Mouse (Mus musculus): ENCODE results near the gene Erg. TPM values are rescaled to one million over a fixed set of nuclear protein-coding genes. Genes with fewer than 3 reads are reported as not detected.

Erg gene
- polyA plus RNA-seq, 1 experiment from 2014 or later, result 3.4 TPM

DNA sequence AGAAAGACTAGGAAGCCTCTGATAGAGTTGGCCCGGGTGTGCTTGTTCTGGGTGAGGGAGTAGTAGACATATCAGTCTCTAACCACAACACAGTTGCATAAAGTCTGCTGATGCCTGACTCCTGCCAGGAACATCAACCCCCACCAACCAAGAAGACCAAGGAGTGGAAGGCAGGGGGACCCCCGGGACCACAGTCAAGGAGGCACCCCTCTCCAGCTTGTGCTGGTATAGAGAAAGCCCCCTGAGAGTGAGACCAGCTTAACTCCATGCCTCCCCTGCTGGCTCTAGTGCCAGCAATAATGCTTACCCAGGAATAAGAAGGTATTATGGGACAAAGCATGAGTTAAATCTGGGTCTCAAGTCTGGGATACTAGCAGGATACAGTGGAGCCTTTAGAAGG, 58.8 kb downstream of the Erg start:
- 91% methylated on average over 2 of the region's 2 CpGs for WGBS
- ATAC-seq (ENCODE audit: low FRiP score) (no peak), DNase-seq (ENCODE audit: low spot score) (no peak)
- H3K9me3 ChIP-seq (ENCODE audit: control insufficient read depth, low read length), result no peaks in the 10 kb centered on the region
- no peak overlapping the region for H3K4me2 ChIP-seq (replicated peaks; ENCODE audit: low read depth, low read length)
- H3K27me3 ChIP-seq (ENCODE audit: control insufficient read depth, insufficient read depth, low read length), result no peaks in the 10 kb centered on the region
- no peak overlapping the region for H3K4me3 ChIP-seq (ENCODE audit: low read depth, low read length)
- no peak overlapping the region for H3K27ac ChIP-seq (ENCODE audit: low read depth, low read length)
- no peak overlapping the region for H3K9ac ChIP-seq (ENCODE audit: low read depth, low read length)
- H3K36me3 ChIP-seq (ENCODE audit: control insufficient read depth, insufficient read depth, low read length), result no peaks in the 10 kb centered on the region
- H3K4me1 ChIP-seq (replicated peaks; ENCODE audit: control insufficient read depth, insufficient read depth, low read length), result no peaks in the 10 kb centered on the region

DNA sequence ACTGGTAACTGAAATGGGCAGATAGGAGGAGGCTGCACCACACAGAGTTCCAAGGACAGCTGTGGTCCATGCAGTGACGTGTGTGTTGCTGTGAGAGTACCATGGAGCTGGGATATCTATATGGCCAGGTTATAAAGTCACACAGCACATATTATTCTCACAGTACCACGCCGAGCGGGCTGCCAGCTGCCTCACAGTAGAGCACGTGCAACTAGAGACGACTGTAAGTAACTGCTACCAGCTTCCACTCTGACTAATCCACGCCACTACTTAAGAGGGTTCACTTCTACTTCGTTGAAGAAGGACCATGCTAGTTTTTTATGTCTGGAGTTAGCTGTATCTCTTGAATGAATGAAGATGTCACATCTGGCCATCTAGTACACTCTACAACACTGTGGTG, 66.9 kb downstream of the Erg start:
- 79% methylated on average over 8 of the region's 8 CpGs for WGBS

DNA sequence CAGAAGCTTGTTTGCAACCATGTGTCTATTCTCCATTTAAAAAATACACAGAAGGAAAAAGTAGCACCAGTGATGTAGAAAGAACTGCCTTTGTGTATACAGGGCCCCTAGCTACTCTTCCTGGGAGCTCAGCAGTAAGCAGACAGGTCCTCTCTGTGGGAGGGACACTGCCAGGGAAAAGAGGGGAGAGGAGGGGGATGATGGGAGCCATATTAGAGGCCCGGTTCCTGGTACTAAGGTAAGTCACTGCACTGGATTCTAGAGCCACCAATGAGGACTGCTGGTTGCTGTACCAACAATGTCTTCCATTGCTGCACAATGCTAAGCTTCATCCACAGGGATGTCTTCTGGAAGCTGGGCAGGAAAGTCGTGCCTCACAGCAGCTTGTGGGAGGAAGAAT, 80.3 kb downstream of the Erg start:
- Histone ChIP-seq H3K4me1 (replicated peaks; ENCODE audit: control insufficient read depth, insufficient read depth, low read length) (no peaks in the 10 kb centered on the region), H3K27me3 (ENCODE audit: control insufficient read depth, insufficient read depth, low read length) (no peaks in the 10 kb centered on the region), H3K9me3 (ENCODE audit: control insufficient read depth, low read length) (no peaks in the 10 kb centered on the region), H3K4me2 (replicated peaks; ENCODE audit: low read depth, low read length) (no peak overlapping the region), H3K4me3 (ENCODE audit: low read depth, low read length) (no peak overlapping the region), H3K27ac (ENCODE audit: low read depth, low read length) (no peak overlapping the region), H3K36me3 (ENCODE audit: control insufficient read depth, insufficient read depth, low read length) (no peaks in the 10 kb centered on the region), H3K9ac (ENCODE audit: low read depth, low read length) (no peak overlapping the region)
- 84% methylated on average over 2 of the region's 2 CpGs for WGBS
- no peak for DNase-seq (ENCODE audit: low spot score)
- ATAC-seq (ENCODE audit: low FRiP score), result no peak

More for the DNA sequence above, 66.9 kb downstream of the Erg start:
- Histone ChIP-seq H3K4me2 (replicated peaks; ENCODE audit: low read depth, low read length) (no peak overlapping the region), H3K4me3 (ENCODE audit: low read depth, low read length) (no peak overlapping the region), H3K27ac (ENCODE audit: low read depth, low read length) (no peak overlapping the region), H3K9me3 (ENCODE audit: control insufficient read depth, low read length) (no peaks in the 10 kb centered on the region), H3K27me3 (ENCODE audit: control insufficient read depth, insufficient read depth, low read length) (no peaks in the 10 kb centered on the region), H3K4me1 (replicated peaks; ENCODE audit: control insufficient read depth, insufficient read depth, low read length) (no peaks in the 10 kb centered on the region), H3K36me3 (ENCODE audit: control insufficient read depth, insufficient read depth, low read length) (no peaks in the 10 kb centered on the region), H3K9ac (ENCODE audit: low read depth, low read length) (no peak overlapping the region)
- ATAC-seq (ENCODE audit: low FRiP score), result no peak
- no peak for DNase-seq (ENCODE audit: low spot score)

DNA sequence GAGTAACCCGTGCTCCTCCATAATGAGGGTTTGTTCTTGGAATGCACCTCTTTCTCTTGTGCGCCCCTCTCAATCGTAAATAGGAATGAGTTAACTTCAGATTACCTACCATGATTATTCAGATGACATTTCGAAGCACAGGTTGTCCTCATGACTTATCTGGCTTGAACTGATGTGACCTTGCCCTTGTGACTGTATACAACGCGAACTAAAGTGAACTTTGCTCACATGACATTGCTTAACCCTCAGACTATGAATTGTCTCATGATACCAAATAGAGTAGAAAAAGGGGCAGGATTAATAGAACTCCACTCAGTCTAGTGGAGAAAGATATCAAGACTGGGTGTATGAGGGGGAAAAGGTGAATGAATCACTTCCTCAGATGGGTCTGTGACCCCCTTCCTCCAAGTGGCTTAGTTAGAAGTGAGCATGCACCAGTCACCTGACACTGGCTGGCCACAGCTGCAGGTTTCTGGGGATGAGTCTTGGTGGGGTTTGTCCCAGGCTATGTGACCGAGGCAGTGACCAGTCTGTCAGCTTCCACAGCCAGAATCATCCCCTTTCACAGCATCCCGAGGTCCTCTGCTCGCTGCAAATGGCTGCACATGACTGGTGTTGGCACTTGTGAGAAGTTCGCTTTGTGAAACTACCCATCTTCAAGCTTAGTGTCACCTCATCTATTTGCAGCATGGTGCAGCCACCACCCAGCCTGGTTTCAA, 89.7 kb downstream of the Erg start:
- Histone ChIP-seq H3K9ac (ENCODE audit: low read depth, low read length) (no peak overlapping the region), H3K27me3 (ENCODE audit: control insufficient read depth, insufficient read depth, low read length) (no peaks in the 10 kb centered on the region), H3K36me3 (ENCODE audit: control insufficient read depth, insufficient read depth, low read length) (no peaks in the 10 kb centered on the region), H3K4me2 (replicated peaks; ENCODE audit: low read depth, low read length) (no peak overlapping the region), H3K4me3 (ENCODE audit: low read depth, low read length) (no peak overlapping the region), H3K9me3 (ENCODE audit: control insufficient read depth, low read length) (no peaks in the 10 kb centered on the region), H3K4me1 (replicated peaks; ENCODE audit: control insufficient read depth, insufficient read depth, low read length) (no peaks in the 10 kb centered on the region), H3K27ac (ENCODE audit: low read depth, low read length) (no peak overlapping the region)
- 89% methylated on average over 10 of the region's 10 CpGs for WGBS
- DNase-seq (ENCODE audit: low spot score) (no peak), ATAC-seq (ENCODE audit: low FRiP score) (no peak)

DNA sequence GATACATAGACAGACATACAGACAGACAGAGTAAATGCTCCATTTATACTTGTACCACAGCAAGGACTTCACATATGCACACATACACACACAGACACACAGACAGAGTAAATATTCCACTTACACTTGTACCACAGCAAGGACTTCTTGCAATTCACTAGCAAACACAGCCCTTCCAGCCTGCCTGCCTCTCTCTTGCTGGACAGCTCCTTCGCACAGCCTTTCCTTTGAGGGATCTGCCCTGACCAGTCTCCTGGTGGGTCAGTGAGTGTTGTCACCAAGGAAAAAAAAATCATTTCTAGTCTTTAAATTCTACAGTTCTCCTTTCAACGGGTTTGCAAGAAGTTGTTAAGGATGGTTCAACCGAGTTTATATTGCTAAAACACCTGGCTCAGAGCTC, 92.3 kb downstream of the Erg start:
- Histone ChIP-seq H3K9me3 (ENCODE audit: control insufficient read depth, low read length) (no peaks in the 10 kb centered on the region), H3K36me3 (ENCODE audit: control insufficient read depth, insufficient read depth, low read length) (no peaks in the 10 kb centered on the region), H3K27ac (ENCODE audit: low read depth, low read length) (no peak overlapping the region), H3K4me1 (replicated peaks; ENCODE audit: control insufficient read depth, insufficient read depth, low read length) (no peaks in the 10 kb centered on the region), H3K4me3 (ENCODE audit: low read depth, low read length) (no peak overlapping the region), H3K27me3 (ENCODE audit: control insufficient read depth, insufficient read depth, low read length) (no peaks in the 10 kb centered on the region), H3K9ac (ENCODE audit: low read depth, low read length) (no peak overlapping the region), H3K4me2 (replicated peaks; ENCODE audit: low read depth, low read length) (no peak overlapping the region)
- WGBS, result 58% methylated on average over 3 of the region's 3 CpGs
- ATAC-seq (ENCODE audit: low FRiP score), result no peak
- DNase-seq (ENCODE audit: low spot score), result no peak

DNA sequence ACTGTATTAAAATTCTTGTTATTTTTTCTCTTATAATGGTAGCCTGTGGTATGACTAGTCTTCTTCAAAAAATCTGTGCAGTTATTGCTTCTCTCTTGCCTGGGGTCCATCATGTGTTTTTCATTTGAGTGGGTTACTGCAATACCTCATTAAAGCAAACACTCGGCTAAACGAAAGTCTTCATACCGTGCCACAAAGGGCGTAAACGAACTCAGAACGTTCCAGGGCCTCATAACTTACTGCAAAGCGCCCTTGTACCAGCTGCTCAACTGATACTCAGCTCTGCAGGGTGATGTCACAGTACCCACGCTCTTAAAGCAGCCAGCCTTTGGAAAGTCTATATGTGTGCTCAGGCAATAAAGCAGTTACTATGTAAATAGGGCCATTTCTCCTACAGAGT, 93.1 kb downstream of the Erg start:
- 84% methylated on average over 8 of the region's 8 CpGs for WGBS
- DNase-seq (ENCODE audit: low spot score) (no peak), ATAC-seq (ENCODE audit: low FRiP score) (no peak)
- Histone ChIP-seq H3K9me3 (ENCODE audit: control insufficient read depth, low read length) (no peaks in the 10 kb centered on the region), H3K27ac (ENCODE audit: low read depth, low read length) (no peak overlapping the region), H3K27me3 (ENCODE audit: control insufficient read depth, insufficient read depth, low read length) (no peaks in the 10 kb centered on the region), H3K9ac (ENCODE audit: low read depth, low read length) (no peak overlapping the region), H3K4me2 (replicated peaks; ENCODE audit: low read depth, low read length) (no peak overlapping the region), H3K36me3 (ENCODE audit: control insufficient read depth, insufficient read depth, low read length) (no peaks in the 10 kb centered on the region), H3K4me1 (replicated peaks; ENCODE audit: control insufficient read depth, insufficient read depth, low read length) (no peaks in the 10 kb centered on the region), H3K4me3 (ENCODE audit: low read depth, low read length) (no peak overlapping the region)

DNA sequence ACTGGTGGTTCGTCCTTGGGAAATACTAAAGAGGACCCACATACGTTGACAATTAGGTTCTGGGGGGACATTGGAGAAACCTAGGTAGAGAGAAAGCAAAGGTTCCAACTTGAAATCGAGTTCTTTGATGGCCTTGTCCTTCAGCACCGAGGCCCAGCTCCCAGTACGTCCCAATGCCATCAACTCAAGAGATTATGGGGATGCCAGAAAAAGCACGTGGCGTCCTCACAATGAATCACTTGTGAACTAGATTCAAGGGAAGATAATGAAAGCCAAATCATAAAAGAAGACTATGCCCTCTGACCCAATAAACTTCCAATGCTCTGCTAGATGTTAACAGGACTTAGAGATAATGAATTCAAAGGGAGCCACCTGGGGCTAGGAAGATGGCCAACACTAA, 94.2 kb downstream of the Erg start:
- H3K36me3 ChIP-seq (ENCODE audit: control insufficient read depth, insufficient read depth, low read length), result no peaks in the 10 kb centered on the region
- H3K4me2 ChIP-seq (replicated peaks; ENCODE audit: low read depth, low read length), result no peak overlapping the region
- ATAC-seq (ENCODE audit: low FRiP score) (no peak), DNase-seq (ENCODE audit: low spot score) (no peak)
- H3K27me3 ChIP-seq (ENCODE audit: control insufficient read depth, insufficient read depth, low read length), result no peaks in the 10 kb centered on the region
- WGBS, result 88% methylated on average over 7 of the region's 7 CpGs
- H3K9ac ChIP-seq (ENCODE audit: low read depth, low read length), result no peak overlapping the region
- no peaks in the 10 kb centered on the region for H3K4me1 ChIP-seq (replicated peaks; ENCODE audit: control insufficient read depth, insufficient read depth, low read length)
- no peak overlapping the region for H3K27ac ChIP-seq (ENCODE audit: low read depth, low read length)
- H3K9me3 ChIP-seq (ENCODE audit: control insufficient read depth, low read length), result no peaks in the 10 kb centered on the region
- no peak overlapping the region for H3K4me3 ChIP-seq (ENCODE audit: low read depth, low read length)

DNA sequence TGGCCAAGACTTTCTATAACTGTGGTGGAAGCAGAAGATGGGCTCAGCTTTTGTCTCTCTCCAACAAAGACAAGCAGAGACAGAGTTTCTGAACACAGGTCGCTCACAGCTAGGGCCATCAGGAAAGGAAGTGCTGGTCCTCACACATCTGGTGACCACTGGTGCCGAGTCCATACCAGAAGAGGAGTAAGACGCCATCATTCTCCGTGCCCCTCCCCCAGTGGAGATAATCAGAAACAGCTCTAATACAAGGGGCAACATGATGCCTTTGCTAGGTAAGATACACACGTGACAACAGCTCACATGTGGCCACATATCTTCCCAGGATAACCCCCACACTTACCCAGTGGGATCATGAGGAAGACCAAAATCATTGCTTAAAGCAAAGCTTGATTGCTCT, 96.0 kb downstream of the Erg start:
- H3K9ac ChIP-seq (ENCODE audit: low read depth, low read length), result no peak overlapping the region
- no peak for DNase-seq (ENCODE audit: low spot score)
- H3K27me3 ChIP-seq (ENCODE audit: control insufficient read depth, insufficient read depth, low read length), result no peaks in the 10 kb centered on the region
- no peaks in the 10 kb centered on the region for H3K4me1 ChIP-seq (replicated peaks; ENCODE audit: control insufficient read depth, insufficient read depth, low read length)
- no peaks in the 10 kb centered on the region for H3K9me3 ChIP-seq (ENCODE audit: control insufficient read depth, low read length)
- 71% methylated on average over 5 of the region's 5 CpGs for WGBS
- no peak for ATAC-seq (ENCODE audit: low FRiP score)
- H3K4me2 ChIP-seq (replicated peaks; ENCODE audit: low read depth, low read length), result no peak overlapping the region
- H3K4me3 ChIP-seq (ENCODE audit: low read depth, low read length), result no peak overlapping the region
- H3K36me3 ChIP-seq (ENCODE audit: control insufficient read depth, insufficient read depth, low read length), result no peaks in the 10 kb centered on the region
- no peak overlapping the region for H3K27ac ChIP-seq (ENCODE audit: low read depth, low read length)

DNA sequence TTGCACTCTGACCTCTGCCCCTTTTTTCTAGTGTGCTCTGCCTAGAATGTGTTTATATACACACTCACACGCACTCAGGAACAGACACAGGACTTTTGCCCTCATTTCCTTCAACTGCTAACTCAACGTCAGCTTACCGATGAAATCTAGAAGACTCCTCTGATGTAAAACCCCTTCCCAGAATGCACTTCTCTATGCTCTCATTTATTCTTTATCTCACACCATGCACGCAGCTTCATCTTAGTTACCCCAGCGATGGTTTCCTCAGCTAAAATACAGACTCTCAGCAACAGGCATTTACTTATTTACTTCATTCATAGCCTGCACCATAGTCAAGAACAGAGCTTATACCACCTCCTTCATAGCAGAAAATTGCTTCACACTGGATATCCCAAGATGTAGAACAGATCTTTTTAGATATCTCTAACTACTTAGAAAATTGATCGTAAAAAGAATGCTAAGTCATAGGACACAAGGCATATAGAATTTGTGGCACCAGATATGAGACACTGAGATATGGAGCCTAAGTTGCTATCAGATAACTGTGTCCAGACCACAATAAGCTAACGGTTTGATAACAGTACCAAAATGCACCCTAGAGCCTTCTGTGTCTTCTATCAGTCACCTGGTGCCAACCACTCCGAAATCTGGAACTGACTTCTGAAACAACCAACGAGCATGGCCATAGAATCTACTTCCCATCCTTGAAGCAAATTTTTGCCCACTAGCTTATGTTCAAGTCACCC, 98.6 kb downstream of the Erg start:
- ATAC-seq (ENCODE audit: low FRiP score), result no peak
- 79% methylated on average over 9 of the region's 9 CpGs for WGBS

More for the DNA sequence above, 98.6 kb downstream of the Erg start:
- H3K36me3 ChIP-seq (ENCODE audit: control insufficient read depth, insufficient read depth, low read length), result no peaks in the 10 kb centered on the region
- DNase-seq (ENCODE audit: low spot score), result no peak
- no peak overlapping the region for H3K4me2 ChIP-seq (replicated peaks; ENCODE audit: low read depth, low read length)
- H3K9me3 ChIP-seq (ENCODE audit: control insufficient read depth, low read length), result no peaks in the 10 kb centered on the region
- no peak overlapping the region for H3K9ac ChIP-seq (ENCODE audit: low read depth, low read length)
- H3K4me3 ChIP-seq (ENCODE audit: low read depth, low read length), result no peak overlapping the region
- no peak overlapping the region for H3K27ac ChIP-seq (ENCODE audit: low read depth, low read length)
- no peaks in the 10 kb centered on the region for H3K4me1 ChIP-seq (replicated peaks; ENCODE audit: control insufficient read depth, insufficient read depth, low read length)
- no peaks in the 10 kb centered on the region for H3K27me3 ChIP-seq (ENCODE audit: control insufficient read depth, insufficient read depth, low read length)
